Mouse (Mus musculus) cortical plate, adult 2 months (tissue): ENCODE results near the gene Slpi. TPM values are rescaled to one million over a fixed set of nuclear protein-coding genes. Genes with fewer than 3 reads are reported as not detected.

Experiments
- H3K27ac ChIP-seq: fragments of 200-500 bp; 2 replicates; pipeline ENCODE4 v1.5.1; 2012; ENCODE audit warnings: low read length, control low read depth, inconsistent platforms; ENCODE audit not compliant: insufficient read depth
- H3K4me1 ChIP-seq: fragments of 200-500 bp; 2 replicates; pipeline ENCODE4 v1.6.1; 2011; ENCODE audit warnings: low read length; ENCODE audit not compliant: control insufficient read depth, insufficient read depth
- H3K4me3 ChIP-seq: fragments of 200-500 bp; 2 replicates; pipeline ENCODE4 v1.5.1; 2011; ENCODE audit warnings: mild to moderate bottlenecking, low read length, control low read depth; ENCODE audit not compliant: insufficient read depth
- CTCF ChIP-seq: fragments of 200-500 bp; IDR thresholded peaks from 2 replicates; pipeline ENCODE4 v1.5.1; 2011; ENCODE audit warnings: mild to moderate bottlenecking, control low read depth, low read length; ENCODE audit not compliant: insufficient read depth; ENCODE audit errors: extremely low read depth
- POLR2A ChIP-seq: fragments of 200-500 bp; IDR thresholded peaks from 2 replicates; pipeline ENCODE4 v1.6.1; 2011; ENCODE audit warnings: mild to moderate bottlenecking, low read length, control low read depth; ENCODE audit not compliant: insufficient read depth; ENCODE audit errors: extremely low read depth
- polyA plus RNA-seq: library from polyadenylated mRNA; depleted of rRNA; stranded (reverse); fragments of >200 nt; gene quantifications from 2 replicates; pipeline ENCODE4 v1.2.3, GENCODE M21; 2012

Slpi gene
- polyA plus RNA-seq, 1 experiment, result 0.33 TPM

- Histone ChIP-seq H3K4me3 (no peak overlapping the region), H3K27ac (no peak overlapping the region), H3K4me1 (no peaks in the 10 kb centered on the region)
- TF ChIP-seq CTCF (no peak), POLR2A (no peak)
Measured at GRCm38 (mm10) chr2:164382971-164383370, 5.9 kb downstream of the Slpi start.

- Histone ChIP-seq H3K4me1 (no peaks in the 10 kb centered on the region), H3K27ac (no peak overlapping the region), H3K4me3 (no peak overlapping the region)
- TF ChIP-seq CTCF (no peak), POLR2A (no peak)
Measured at GRCm38 (mm10) chr2:164381726-164382125, 7.2 kb downstream of the Slpi start.

GRCm38 (mm10) chr2:164377478-164378426 lies 11.1 kb downstream of the Slpi start:
- H3K27ac ChIP-seq, result no peak overlapping the region
- H3K4me1 ChIP-seq, result no peaks in the 10 kb centered on the region
- no peak for TF ChIP-seq POLR2A
- no peak for TF ChIP-seq CTCF
- H3K4me3 ChIP-seq, result no peak overlapping the region

- no peak for TF ChIP-seq CTCF
- no peak for TF ChIP-seq POLR2A
- Histone ChIP-seq H3K27ac (no peak overlapping the region), H3K4me1 (no peaks in the 10 kb centered on the region), H3K4me3 (no peak overlapping the region)
Measured at GRCm38 (mm10) chr2:164373187-164373586, 15.7 kb downstream of the Slpi start.

- Histone ChIP-seq H3K4me3 (no peak overlapping the region), H3K4me1 (no peaks in the 10 kb centered on the region), H3K27ac (no peak overlapping the region)
- TF ChIP-seq CTCF (no peak), POLR2A (no peak)
Measured at GRCm38 (mm10) chr2:164372408-164373053, 16.4 kb downstream of the Slpi start.

GRCm38 (mm10) chr2:164371371-164371770 lies 17.5 kb downstream of the Slpi start:
- no peak overlapping the region for H3K27ac ChIP-seq
- TF ChIP-seq POLR2A (no peak), CTCF (no peak)
- no peaks in the 10 kb centered on the region for H3K4me1 ChIP-seq
- no peak overlapping the region for H3K4me3 ChIP-seq

GRCm38 (mm10) chr2:164368620-164369105 lies 20.2 kb downstream of the Slpi start:
- Histone ChIP-seq H3K4me1 (no peaks in the 10 kb centered on the region), H3K4me3 (no peak overlapping the region), H3K27ac (no peak overlapping the region)
- TF ChIP-seq CTCF (no peak), POLR2A (no peak)

GRCm38 (mm10) chr2:164366947-164367346 lies 21.9 kb downstream of the Slpi start:
- no peak overlapping the region for H3K4me3 ChIP-seq
- TF ChIP-seq CTCF (no peak), POLR2A (no peak)
- no peaks in the 10 kb centered on the region for H3K4me1 ChIP-seq

GRCm38 (mm10) chr2:164360974-164361657 lies 27.8 kb downstream of the Slpi start:
- Histone ChIP-seq H3K4me1 (no peaks in the 10 kb centered on the region), H3K4me3 (no peak overlapping the region), H3K27ac (no peak overlapping the region)
- TF ChIP-seq CTCF, result no peak
- no peak for TF ChIP-seq POLR2A

More at GRCm38 (mm10) chr2:164366947-164367346, 21.9 kb downstream of the Slpi start:
- no peak overlapping the region for H3K27ac ChIP-seq

- H3K27ac ChIP-seq, result no peak overlapping the region
- TF ChIP-seq CTCF (no peak), POLR2A (no peak)
- no peak overlapping the region for H3K4me3 ChIP-seq
- H3K4me1 ChIP-seq, result no peaks in the 10 kb centered on the region
Measured at GRCm38 (mm10) chr2:164359668-164360067, 29.2 kb downstream of the Slpi start.

- TF ChIP-seq POLR2A (no peak), CTCF (no peak)
- Histone ChIP-seq H3K4me3 (no peak overlapping the region), H3K4me1 (no peaks in the 10 kb centered on the region), H3K27ac (no peak overlapping the region)
Measured at GRCm38 (mm10) chr2:164359031-164359430, 29.9 kb downstream of the Slpi start.
